Mouse (Mus musculus) kidney, adult 18-20 months (tissue): Measurements from ENCODE around the gene Gm14525.
"Not testable (repeated sequence)": the region's sequence is repeated elsewhere in the genome, so short reads cannot be mapped to it uniquely, and the experiment has no call there.

Source experiments
- DNase-seq: peaks from one replicate; pipeline ENCODE4 v3.0.0; 2021

The Gm14525 gene

DNA sequence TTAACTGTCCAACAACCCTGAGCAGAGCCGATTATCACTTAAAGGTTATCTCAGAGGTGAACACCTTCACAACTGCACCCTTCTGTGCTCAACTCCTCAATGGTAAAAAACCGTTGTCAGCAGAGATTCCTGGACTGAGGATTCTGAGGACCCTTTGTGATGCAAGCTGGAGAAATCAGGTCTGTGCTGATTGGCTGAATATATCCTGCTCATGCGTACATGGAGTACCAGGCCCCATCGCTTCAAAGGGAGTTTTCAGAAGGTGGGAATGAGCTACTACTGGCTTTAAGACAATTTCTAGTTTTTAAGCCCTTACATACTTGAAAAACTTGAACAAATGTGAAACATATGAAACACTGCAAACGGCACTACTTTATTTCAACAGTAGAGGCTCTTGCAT is at the start of gene Gm14525:
Gm14525 (minus strand) TSS at position 101 of the 400 bp plus-strand sequence.
- DNase-seq: not testable (repeated sequence)
